Mouse (Mus musculus): ENCODE measurements at regions not wholly inside any gene's neighbourhood (a gene's known extent, or its start where the extent isn't known, plus 50 kb on each side); places are given as distances from the start of the nearest gene placed in this dataset.

- Histone ChIP-seq H3K4me1 (peaks cover 14% of the 10 kb centered on the region), H3K36me3 (replicated peaks) (no peaks in the 10 kb centered on the region), H3K4me3 (no peak overlapping the region), H3K27ac (replicated peaks) (no peak overlapping the region), H3K27me3 (replicated peaks; ENCODE audit: low read depth, poor library complexity, severe bottlenecking) (no peaks in the 10 kb centered on the region), H3K9me3 (no peaks in the 10 kb centered on the region)
- WGBS = 54% methylated on average over 5 of the region's 5 CpGs
- DNase-seq (ENCODE audit: low spot score) = no peak
Measured at GRCm38 (mm10) chr4:81222468-81223175, 220.0 kb downstream of the Mpdz start.
